Mouse (Mus musculus) cortical plate, adult 2 months (tissue): ENCODE measurements around the gene Il33.

Experiments used
- CTCF ChIP-seq: fragments of 200-500 bp; IDR thresholded peaks from 2 replicates; pipeline ENCODE4 v1.5.1; 2011; ENCODE audit warnings: mild to moderate bottlenecking, control low read depth, low read length; ENCODE audit not compliant: insufficient read depth; ENCODE audit errors: extremely low read depth
- POLR2A ChIP-seq: fragments of 200-500 bp; IDR thresholded peaks from 2 replicates; pipeline ENCODE4 v1.6.1; 2011; ENCODE audit warnings: mild to moderate bottlenecking, low read length, control low read depth; ENCODE audit not compliant: insufficient read depth; ENCODE audit errors: extremely low read depth

- TF ChIP-seq CTCF (no peak), POLR2A (no peak)
These were observed 47.3 kb upstream of the Il33 start for GRCm38 (mm10) chr19:29877422-29878291.
